Mouse (Mus musculus): ENCODE data around the gene Nip7.
"Not testable (repeated sequence)": the region's sequence is repeated elsewhere in the genome, so short reads cannot be mapped to it uniquely, and the experiment has no call there.

Nip7 gene

DNA sequence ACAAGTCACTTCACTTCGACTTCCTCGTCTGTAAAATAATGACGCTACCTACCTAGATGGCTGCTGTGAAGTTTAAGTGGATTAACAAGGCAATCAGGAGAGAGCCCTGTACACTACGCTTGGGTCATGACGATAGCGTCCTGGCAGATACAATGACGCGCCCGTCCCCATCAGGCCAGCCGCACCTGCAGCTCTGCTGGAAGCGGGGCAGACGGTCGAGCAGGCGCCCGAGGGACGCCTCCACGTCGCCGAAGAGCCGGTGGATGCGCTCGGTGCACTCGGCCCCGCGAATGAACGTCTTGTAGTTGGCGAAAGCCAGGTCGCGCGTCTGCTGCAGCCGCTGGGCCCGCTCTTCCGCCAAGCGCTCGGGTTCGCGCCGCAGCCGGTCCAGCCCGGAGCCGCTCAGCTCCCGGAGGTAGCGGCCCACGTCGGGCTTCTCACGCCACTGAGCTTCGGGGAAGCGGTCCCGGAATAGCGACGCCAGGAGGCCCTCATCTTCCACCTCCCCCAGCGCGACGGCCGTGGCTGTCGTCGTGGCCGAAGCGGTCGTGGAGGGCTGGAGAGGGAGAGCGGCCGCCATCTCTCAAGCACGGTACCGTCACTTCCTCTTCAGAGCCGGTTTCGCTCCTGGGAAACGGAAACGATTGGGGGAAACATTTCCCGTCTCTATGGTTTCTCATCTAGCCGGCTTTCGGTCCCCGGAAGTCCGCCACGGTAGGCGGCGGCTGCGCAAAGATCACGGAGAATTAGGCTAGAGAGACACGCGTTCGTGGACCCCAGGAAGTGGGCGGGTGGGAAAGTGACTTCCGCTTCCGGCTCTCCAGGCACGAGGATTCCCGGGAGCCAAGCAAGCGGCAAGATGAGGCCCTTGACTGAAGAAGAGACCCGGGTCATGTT, at the start of gene Nip7, which contains the start of gene Cog8:
Nip7 (plus strand) TSS at position 802 of the 897 bp plus-strand sequence.
Cog8 (minus strand) TSS at position 614 of the 897 bp plus-strand sequence.
- DNase-seq: peak; percentile 93

GRCm38 (mm10) chr8:107007795-107008194, 48.9 kb upstream of the Nip7 start:
- DNase-seq: no peak

DNA sequence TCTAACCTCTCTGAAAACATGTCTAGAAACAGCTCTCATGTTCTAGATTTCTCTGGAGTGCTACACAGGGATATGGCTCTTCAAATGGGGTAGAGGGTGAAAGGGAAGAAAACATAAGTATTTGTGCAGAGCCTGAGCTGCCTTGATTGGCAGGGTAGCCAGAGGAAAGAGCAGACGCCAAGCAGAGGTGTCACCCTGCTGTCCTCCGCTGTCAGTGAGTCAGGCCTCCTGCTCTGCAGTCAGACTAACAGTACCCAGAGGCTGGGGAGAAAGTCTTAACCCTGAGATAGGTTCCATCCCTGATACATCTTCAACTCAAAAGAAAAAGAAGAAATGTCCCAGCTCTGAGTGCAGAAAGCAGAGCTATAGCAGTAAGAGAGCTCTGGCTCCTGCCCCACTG, 44.0 kb upstream of the Nip7 start:
- DNase-seq: no peak

DNA sequence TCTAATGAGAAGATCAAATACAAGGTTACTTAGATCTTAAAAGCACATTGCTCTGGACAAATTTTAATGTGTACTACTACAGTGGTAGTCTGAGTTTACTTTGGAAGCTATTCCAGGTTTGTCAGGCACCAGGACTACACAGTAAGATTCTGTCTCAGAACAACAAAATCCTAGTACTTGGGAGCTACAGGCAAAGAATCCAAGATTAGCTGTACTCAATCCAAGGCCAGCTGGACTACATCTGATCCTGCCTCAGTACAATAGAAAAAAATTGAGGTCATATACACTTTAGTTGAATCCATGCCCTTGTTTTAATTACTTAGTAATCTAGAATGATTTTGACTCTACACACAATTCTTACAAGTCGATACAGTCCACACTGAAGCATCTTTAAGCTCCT, 41.8 kb upstream of the Nip7 start:
- no peak for DNase-seq

DNA sequence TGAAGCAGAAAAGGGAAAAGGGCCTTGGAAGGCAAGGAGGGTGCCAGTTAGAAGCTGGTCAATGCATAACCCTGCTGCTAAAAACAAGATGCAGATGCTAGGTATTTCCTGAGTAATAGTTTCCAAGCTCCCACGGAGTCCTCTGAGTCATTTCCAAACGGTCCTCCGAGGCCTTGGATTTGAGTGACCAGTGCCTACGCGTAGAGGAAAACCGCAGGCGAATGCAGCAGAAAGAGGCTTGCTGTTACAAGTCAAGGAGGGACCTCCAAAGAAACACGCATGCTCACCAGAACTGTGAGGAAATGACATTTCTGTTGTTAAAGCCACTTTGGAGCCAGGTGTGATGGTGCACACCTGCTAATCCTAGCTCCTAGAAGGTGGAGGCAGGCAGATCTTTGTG, 33.2 kb upstream of the Nip7 start:
- no peak for DNase-seq

DNA sequence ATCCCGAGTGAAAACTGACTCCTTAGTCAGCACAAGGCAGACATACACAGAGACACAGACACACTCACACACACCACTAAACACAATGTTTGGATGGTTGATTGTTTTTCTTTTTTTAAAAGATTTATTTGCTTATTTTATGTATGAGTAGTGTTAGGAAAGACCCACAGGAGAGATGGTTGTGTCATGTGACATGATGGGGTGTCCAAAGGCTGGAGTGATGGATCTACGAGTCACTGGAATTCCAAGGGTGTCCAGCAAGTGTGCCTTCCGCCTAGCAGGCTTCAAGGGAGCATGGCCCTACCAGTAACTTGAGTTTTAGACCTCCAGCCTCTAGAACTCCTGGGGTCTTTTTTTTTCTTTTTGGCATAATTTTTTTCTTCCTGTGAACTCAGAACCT, 27.4 kb upstream of the Nip7 start:
- DNase-seq: no peak

- DNase-seq: no peak
Observed at GRCm38 (mm10) chr8:107030058-107030457, 26.6 kb upstream of the Nip7 start.

GRCm38 (mm10) chr8:107030650-107031576, 25.8 kb upstream of the Nip7 start, which contains the start of gene Vps4a:
TSS of gene Vps4a (plus strand) at chr8:107031222.
- peak; percentile 98 for DNase-seq

GRCm38 (mm10) chr8:107031577-107032090, 25.0 kb upstream of the Nip7 start:
- DNase-seq: no peak

- not testable (repeated sequence) for DNase-seq
Observed at GRCm38 (mm10) chr8:107033609-107034008, 23.1 kb upstream of the Nip7 start.

- DNase-seq: no peak
Observed at GRCm38 (mm10) chr8:107035641-107036040, 21.0 kb upstream of the Nip7 start.

- DNase-seq: no peak
Observed at GRCm38 (mm10) chr8:107036626-107037025, 20.1 kb upstream of the Nip7 start.

DNA sequence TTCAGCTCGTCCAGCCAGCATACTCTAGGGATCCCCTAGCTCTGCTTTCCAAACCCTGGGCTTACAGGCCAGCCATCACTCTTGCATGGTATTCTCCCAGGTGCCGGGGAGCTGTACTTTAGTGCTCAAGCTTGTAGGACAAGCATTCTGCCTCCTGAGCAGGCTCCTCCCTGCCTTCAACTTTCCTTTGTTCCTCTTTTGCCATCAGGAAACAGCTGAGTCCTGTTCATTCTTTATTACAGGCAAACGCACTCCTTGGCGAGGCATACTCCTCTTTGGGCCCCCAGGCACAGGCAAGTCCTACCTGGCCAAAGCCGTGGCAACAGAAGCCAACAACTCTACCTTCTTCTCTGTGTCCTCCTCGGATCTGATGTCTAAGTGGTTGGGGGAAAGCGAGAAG, 16.0 kb upstream of the Nip7 start:
- no peak for DNase-seq

DNA sequence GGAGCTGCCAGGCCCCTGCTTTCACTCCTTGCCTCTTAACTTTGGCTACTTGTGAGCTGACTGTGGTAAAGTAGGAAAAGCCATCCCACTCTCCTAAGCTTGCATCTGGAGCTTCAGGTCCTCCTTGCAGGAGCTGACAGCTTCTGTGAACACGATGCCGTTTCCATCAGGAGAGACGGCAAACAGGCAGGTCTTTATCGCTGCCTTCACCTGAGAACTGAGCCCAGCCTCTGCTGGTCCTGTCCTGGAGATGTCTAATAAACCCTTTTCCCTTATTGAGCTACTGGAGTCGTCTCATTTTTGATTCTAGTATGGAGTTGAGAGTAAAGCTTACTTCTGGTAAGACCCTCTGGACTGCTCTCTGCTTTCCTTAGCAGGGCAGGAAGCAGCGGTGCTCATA, 11.2 kb upstream of the Nip7 start:
- DNase-seq: no peak

- DNase-seq: no peak
Observed at GRCm38 (mm10) chr8:107046976-107047375, 9.7 kb upstream of the Nip7 start.

DNA sequence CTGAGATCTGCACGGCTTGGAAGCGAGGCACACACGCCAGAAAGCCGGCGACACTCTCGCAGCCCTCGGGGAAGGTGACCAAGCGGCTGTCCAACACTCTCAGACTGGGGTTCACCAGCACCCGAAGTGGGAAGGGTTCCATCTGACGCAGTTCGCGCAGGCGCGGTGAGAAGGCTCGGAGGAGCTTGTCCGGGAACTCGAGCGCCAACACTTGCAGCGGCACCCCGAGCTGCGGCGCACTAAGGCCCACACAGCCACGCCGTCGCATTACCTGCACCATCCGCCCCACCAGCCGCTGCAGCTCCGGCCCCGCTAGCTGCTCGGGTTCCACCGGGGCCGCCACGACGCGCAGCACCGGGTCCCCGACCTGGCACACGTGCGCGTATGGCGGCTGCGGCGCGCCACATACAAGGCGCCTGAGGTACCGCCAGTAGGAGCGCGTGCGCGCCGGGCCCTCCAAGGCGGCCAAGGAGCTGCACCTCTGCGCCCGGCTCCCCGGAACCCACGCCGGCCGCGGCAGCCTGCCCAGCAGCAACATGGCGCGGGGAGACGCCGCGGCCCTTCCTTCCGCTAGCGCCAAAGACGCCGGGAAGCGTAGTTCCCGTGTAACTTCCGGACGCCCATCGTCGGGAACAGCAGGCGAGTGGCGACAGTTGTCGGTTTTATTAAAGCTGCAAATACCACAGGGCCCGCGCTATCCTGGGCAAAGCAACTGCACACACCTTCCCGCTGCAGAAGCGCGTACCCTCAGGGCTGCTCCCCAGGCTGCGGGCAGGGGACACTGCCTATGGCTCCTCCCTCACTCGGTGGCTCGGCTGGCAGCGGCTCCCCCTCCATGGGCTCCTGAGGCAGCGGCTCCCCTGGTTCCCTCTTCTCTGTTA, 8.4 kb upstream of the Nip7 start, which contains the start of gene Pdf:
Pdf (minus strand) TSS at position 554 of the 881 bp plus-strand sequence.
- DNase-seq: peak; percentile 81

DNA sequence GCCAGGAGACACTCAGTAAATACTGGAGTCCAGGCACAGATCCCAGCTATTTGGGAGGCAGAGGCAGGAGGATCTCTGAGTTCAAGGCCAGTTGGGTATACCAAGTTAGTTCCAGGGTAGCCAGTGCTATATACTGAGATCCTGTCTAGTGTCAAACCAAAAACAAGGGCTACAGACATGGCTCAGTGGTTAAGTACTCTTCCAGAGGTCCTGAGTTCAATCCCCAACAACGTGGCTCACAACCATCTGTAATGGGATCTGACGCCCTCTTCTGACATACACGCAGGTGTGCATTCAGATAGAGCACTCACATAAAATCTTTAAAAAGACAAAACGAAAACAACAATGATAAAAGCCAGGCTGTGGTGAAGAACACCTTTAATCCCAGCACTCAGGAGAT, 7.2 kb upstream of the Nip7 start:
- DNase-seq: no peak

- DNase-seq: no peak
Observed at GRCm38 (mm10) chr8:107052046-107052445, 4.6 kb upstream of the Nip7 start.

DNA sequence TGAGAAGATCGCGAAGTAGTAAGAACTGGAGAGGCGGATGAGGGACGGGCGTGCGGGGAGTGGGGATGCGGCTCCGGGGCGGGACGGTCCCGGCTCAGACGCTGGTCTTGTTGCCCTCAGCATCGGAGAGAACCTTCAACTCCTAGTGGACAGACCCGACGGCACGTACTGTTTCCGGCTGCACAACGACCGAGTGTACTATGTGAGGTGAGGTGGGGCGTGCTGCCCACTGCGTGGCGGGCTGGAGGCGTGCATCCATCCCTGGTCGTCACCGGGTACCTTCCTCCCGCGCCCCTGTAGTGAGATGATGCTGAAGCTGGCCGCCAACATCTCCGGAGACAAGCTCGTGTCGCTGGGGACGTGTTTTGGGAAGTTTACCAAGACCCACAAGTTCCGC, 294 bp downstream of the Nip7 start:
- DNase-seq: peak; percentile 6

DNA sequence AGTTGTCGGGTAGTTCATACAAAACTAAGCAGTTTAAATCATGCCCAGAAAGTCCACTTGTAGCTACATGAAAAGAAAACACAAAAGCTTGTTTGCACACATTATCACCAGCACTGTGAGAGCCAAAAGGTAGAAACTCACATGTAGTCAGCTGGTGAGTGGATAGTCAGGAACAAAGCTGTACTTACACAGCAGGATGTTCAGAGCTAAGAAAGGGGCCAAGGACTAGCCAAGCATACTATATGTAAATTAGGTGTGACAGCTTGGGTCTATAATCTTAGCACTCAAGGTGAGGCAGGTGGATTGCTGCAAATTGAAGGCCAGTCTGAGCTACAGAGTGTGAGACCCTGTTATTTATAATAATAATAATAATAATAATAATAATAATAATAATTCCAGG, 5.9 kb downstream of the Nip7 start:
- DNase-seq: no peak

DNA sequence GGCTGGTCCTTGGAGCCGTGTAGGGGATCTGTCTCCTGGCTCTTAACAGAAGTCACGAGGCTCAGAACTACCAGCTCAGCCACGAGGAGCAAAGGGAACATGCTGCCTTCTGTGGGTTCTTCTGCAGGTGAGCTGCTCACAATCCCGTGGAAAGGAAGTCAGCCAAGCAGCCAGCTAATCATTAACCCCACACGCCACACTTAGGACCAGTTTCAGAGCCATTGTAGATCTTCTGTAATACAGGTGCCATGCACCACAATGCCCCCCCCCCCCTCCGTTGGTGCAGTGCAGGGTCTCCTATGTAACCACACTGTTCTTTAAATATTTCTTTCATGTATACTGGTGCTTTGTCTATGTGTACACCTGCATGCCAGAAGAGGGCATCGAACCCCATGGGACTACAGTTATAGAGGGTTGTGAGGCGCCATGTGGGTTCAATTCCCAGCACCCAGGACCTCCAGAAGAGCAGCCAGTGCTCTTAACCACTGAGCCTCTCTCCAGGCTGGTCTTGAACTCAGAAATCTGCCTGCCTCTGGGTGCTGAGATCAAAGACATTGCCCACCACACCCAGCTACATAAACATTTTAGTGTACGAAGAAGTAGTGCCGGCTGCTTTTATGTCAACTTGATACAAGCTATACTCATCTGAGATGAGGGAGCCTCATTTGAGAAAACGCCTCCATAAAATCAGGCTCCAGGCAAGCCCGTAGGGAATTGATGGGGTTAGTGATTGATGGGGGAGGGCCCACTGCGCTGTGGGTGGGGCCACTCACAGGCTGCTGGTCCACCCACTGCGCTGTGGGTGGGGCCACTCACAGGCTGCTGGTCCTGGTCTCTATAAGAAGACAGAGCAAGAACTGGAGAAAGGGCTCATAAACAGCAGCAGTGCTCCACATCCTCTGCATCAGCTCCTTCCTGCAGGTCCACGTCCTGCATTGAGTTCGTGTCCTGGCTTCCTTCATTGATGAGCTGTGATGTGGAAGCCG, 9.1 kb downstream of the Nip7 start, which contains the start of gene Tmed6:
Tmed6 (minus strand) TSS at position 134 of the 986 bp plus-strand sequence.
- DNase-seq: no peak

Measured in thymus, postnatal 25 days (tissue).